Mouse (Mus musculus) midbrain, embryonic 14.5 days (tissue): ENCODE results near the gene M1ap. TPM values are rescaled to one million over a fixed set of nuclear protein-coding genes. Genes with fewer than 3 reads are reported as not detected.

Experiments
- ATAC-seq: fragments of 200-750 bp; cut with Nextera tagmentation; 2 replicates; pipeline ENCODE4 v1.8.0; 2017; ENCODE audit warnings: moderate number of reproducible peaks, moderate library complexity; ENCODE audit not compliant: low FRiP score, low TSS enrichment
- DNase-seq: peaks from one replicate; pipeline ENCODE4 v3.0.0-alpha.2; 2015
- H3K27ac ChIP-seq: fragments of 300-500 bp; sonication (generic); replicated peaks from 2 replicates; pipeline ENCODE4 v1.5.1; 2014; ENCODE audit warnings: mild to moderate bottlenecking, low read depth, low read length, moderate library complexity
- H3K27me3 ChIP-seq: fragments of 300-500 bp; sonication (generic); 2 replicates; pipeline ENCODE4 v1.6.1; 2014; ENCODE audit warnings: low read length, control low read depth, mixed read lengths; ENCODE audit not compliant: control insufficient read depth, insufficient read depth
- H3K36me3 ChIP-seq: fragments of 300-500 bp; sonication (generic); 2 replicates; pipeline ENCODE4 v1.6.1; 2014; ENCODE audit warnings: low read length, control low read depth; ENCODE audit not compliant: control insufficient read depth, insufficient read depth
- H3K4me1 ChIP-seq: fragments of 300-500 bp; sonication (generic); 2 replicates; pipeline ENCODE4 v1.6.1; 2014; ENCODE audit warnings: mild to moderate bottlenecking, antibody characterized with exemption, low read length, control low read depth; ENCODE audit not compliant: control insufficient read depth, insufficient read depth
- H3K4me2 ChIP-seq: fragments of 300-500 bp; sonication (generic); 2 replicates; pipeline ENCODE4 v1.6.1; 2014; ENCODE audit warnings: mild to moderate bottlenecking, low read length, moderate library complexity
- H3K4me3 ChIP-seq: fragments of 300-500 bp; sonication (generic); replicated peaks from 2 replicates; pipeline ENCODE4 v1.5.1; 2014; ENCODE audit warnings: low read depth, low read length
- H3K9ac ChIP-seq: fragments of 300-500 bp; sonication (generic); replicated peaks from 2 replicates; pipeline ENCODE4 v1.6.1; 2014; ENCODE audit warnings: mild to moderate bottlenecking, low read length, moderate library complexity
- H3K9me3 ChIP-seq: fragments of 300-500 bp; sonication (generic); 2 replicates; pipeline ENCODE4 v1.6.1; 2016; ENCODE audit warnings: low read length, control low read depth, mixed read lengths; ENCODE audit not compliant: control insufficient read depth
- WGBS: fragments of 180-500 bp; shearing (Covaris S2); extraction: QIAGEN DNeasy Blood & Tissue Kit; methylation state at CpG from one replicate; pipeline ENCODE4 v1.1.7; 2014; 5-methylcytosine and 5-hydroxymethylcytosine counted together
- polyA plus RNA-seq: library from polyadenylated mRNA; unstranded; fragments of >200 nt; fragmentation: Nextera tagmentation; extraction: Ambion mirVana; gene quantifications from 2 replicates; pipeline ENCODE4 v1.2.1, GENCODE M21; 2014

The M1ap gene
- polyA plus RNA-seq, 1 experiment from 2014 or later: 0.28 TPM

- H3K36me3 ChIP-seq: no peaks in the 10 kb centered on the region
- no peak overlapping the region for H3K27ac ChIP-seq
- DNase-seq (no peak), ATAC-seq (no peak)
- H3K4me2 ChIP-seq: no peak overlapping the region
- 67% methylated on average over 3 of the region's 3 CpGs for WGBS
- no peaks in the 10 kb centered on the region for H3K27me3 ChIP-seq
- no peaks in the 10 kb centered on the region for H3K4me1 ChIP-seq
- H3K9ac ChIP-seq: no peak overlapping the region
- no peaks in the 10 kb centered on the region for H3K9me3 ChIP-seq
- no peak overlapping the region for H3K4me3 ChIP-seq
Measured at GRCm38 (mm10) chr6:83008659-83009058, 62.0 kb downstream of the M1ap start.

DNA sequence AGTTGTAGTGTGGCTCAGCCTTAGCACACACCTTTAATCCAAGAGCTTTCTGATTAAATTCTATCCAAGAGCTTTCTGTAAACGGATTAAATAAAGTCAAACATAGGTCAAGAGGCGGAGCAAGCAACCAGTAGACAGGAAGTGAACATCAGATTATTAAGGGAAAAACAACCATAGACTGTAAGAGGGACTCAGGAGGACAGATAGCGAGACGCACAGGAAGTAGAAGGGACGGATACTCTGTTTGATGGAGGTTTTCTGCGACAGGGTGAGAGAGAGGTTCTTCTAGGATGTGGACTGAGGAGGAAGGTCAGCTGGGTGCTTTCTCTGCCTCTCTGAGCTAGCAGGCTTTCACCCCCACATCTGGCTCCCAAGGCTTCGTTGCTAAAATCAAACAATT lies 63.3 kb downstream of the M1ap start:
- Histone ChIP-seq H3K27ac (no peak overlapping the region), H3K9ac (no peak overlapping the region), H3K4me3 (no peak overlapping the region), H3K27me3 (no peaks in the 10 kb centered on the region), H3K4me2 (no peak overlapping the region), H3K4me1 (no peaks in the 10 kb centered on the region), H3K9me3 (no peaks in the 10 kb centered on the region), H3K36me3 (no peaks in the 10 kb centered on the region)
- no peak for ATAC-seq
- DNase-seq: no peak
- WGBS: 78% methylated on average over 7 of the region's 7 CpGs

DNA sequence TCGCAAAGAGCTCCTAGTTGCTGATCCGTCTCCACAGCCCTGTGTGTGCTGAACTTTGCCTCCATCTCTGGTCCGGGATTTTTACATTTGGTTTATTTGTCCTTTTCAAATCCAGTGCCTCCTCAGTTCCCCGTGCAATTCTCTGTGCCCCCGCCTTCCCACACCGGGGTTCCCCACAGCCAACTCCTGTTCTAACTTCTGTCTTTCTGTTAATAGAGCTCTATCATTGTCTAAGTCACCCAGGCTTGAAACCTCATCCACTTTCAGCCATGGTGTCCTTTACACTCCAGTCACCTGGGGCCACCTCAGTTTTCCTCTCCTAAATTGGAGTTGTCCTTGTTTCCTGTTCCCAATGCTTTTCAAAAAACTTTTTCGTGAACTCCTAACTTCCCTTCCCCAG lies 64.6 kb downstream of the M1ap start:
- WGBS: 89% methylated on average over 7 of the region's 7 CpGs
- Histone ChIP-seq H3K4me3 (no peak overlapping the region), H3K27me3 (no peaks in the 10 kb centered on the region), H3K4me1 (no peaks in the 10 kb centered on the region), H3K9me3 (no peaks in the 10 kb centered on the region), H3K9ac (no peak overlapping the region), H3K27ac (no peak overlapping the region), H3K4me2 (no peak overlapping the region), H3K36me3 (no peaks in the 10 kb centered on the region)
- ATAC-seq: no peak
- no peak for DNase-seq

GRCm38 (mm10) chr6:83011756-83012155 lies 65.1 kb downstream of the M1ap start:
- ATAC-seq: no peak
- WGBS: 76% methylated on average over 6 of the region's 6 CpGs

DNA sequence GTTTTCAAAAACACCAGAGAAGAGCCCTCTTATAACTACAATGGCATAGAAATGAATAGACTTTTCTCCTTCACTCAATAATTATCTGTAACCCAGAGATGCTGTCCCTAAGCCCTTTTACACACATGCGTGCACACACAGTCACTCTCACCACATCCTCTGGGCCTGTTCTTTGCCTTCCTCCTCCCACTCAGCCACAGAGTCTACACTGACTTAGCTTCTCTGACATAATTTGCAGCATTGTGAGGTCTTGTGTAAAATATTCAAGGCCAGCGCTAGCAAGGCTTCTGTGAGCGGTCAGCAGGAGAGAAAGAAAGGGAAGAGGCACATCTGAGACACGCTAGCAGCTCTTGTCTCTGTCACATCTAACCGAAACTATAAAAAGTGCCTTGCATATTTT lies 66.7 kb downstream of the M1ap start:
- WGBS: 77% methylated on average over 5 of the region's 5 CpGs
- ATAC-seq: no peak

More at GRCm38 (mm10) chr6:83011756-83012155, 65.1 kb downstream of the M1ap start:
- Histone ChIP-seq H3K9ac (no peak overlapping the region), H3K4me2 (no peak overlapping the region), H3K27ac (no peak overlapping the region), H3K27me3 (no peaks in the 10 kb centered on the region), H3K36me3 (no peaks in the 10 kb centered on the region), H3K4me3 (no peak overlapping the region), H3K9me3 (no peaks in the 10 kb centered on the region), H3K4me1 (no peaks in the 10 kb centered on the region)
- DNase-seq: no peak

GRCm38 (mm10) chr6:83014482-83015466 lies 68.1 kb downstream of the M1ap start:
- Histone ChIP-seq H3K4me2 (no peak overlapping the region), H3K4me3 (no peak overlapping the region), H3K4me1 (no peaks in the 10 kb centered on the region), H3K36me3 (no peaks in the 10 kb centered on the region), H3K27ac (no peak overlapping the region), H3K9me3 (no peaks in the 10 kb centered on the region), H3K27me3 (no peaks in the 10 kb centered on the region), H3K9ac (no peak overlapping the region)
- no peak for DNase-seq
- ATAC-seq: no peak
- 76% methylated on average over 12 of the region's 12 CpGs for WGBS

More for the DNA sequence above, 66.7 kb downstream of the M1ap start:
- Histone ChIP-seq H3K27ac (no peak overlapping the region), H3K9ac (no peak overlapping the region), H3K36me3 (no peaks in the 10 kb centered on the region), H3K9me3 (no peaks in the 10 kb centered on the region), H3K27me3 (no peaks in the 10 kb centered on the region), H3K4me3 (no peak overlapping the region), H3K4me1 (no peaks in the 10 kb centered on the region), H3K4me2 (no peak overlapping the region)
- DNase-seq: no peak

- Histone ChIP-seq H3K36me3 (no peaks in the 10 kb centered on the region), H3K4me2 (no peak overlapping the region), H3K9ac (no peak overlapping the region), H3K27me3 (no peaks in the 10 kb centered on the region), H3K4me3 (no peak overlapping the region), H3K4me1 (no peaks in the 10 kb centered on the region), H3K27ac (no peak overlapping the region), H3K9me3 (no peaks in the 10 kb centered on the region)
- WGBS: 83% methylated on average over 2 of the region's 2 CpGs
- DNase-seq (no peak), ATAC-seq (no peak)
Measured at GRCm38 (mm10) chr6:83015749-83016148, 69.0 kb downstream of the M1ap start.

DNA sequence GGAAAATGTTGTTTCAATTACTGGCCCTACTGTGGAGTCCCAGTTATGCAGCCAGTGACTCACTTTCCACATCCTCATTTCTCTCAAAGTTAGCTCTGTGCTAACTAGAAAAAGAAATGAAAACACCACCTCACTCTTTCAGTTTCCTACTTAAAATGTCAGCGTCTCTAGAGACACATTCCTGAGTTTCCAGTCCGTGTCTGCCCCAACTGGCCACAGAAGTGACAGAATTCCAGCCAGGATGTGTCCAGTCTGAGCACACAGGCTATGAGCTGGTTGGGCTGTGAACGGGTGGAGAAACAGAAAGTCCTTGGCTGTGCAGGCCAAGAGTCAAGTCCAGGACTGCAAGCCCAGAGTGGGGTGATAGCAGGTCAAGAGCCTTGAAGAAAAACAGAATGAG lies 70.5 kb downstream of the M1ap start:
- Histone ChIP-seq H3K27ac (no peak overlapping the region), H3K4me1 (no peaks in the 10 kb centered on the region), H3K4me2 (no peak overlapping the region), H3K36me3 (no peaks in the 10 kb centered on the region), H3K9ac (no peak overlapping the region), H3K9me3 (no peaks in the 10 kb centered on the region), H3K4me3 (no peak overlapping the region), H3K27me3 (no peaks in the 10 kb centered on the region)
- DNase-seq (no peak), ATAC-seq (no peak)
- WGBS: 70% methylated on average over 3 of the region's 3 CpGs

DNA sequence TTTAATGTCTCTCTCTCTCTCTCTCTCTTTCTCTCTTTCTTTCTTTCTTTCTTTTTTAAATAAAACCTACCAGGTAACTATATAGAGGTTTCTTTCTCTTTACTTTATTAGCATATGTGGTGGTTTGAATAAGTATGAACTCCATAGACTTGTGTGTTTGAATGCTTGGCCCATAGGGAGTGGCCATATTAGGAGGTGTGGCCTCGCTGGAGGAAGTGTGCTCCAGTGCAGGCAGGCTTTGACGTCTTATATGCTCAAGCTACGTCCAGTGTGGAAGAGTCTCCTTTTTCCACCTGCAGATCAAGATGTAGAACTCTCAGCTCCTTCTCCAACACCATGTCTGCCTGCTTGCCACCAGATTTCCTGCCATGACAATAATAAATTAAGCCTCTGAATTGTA lies 72.3 kb downstream of the M1ap start:
- H3K27me3 ChIP-seq: no peaks in the 10 kb centered on the region
- DNase-seq (no peak), ATAC-seq (no peak)
- no peaks in the 10 kb centered on the region for H3K9me3 ChIP-seq
- H3K36me3 ChIP-seq: no peaks in the 10 kb centered on the region
- H3K4me3 ChIP-seq: no peak overlapping the region
- no peaks in the 10 kb centered on the region for H3K4me1 ChIP-seq
- no peak overlapping the region for H3K27ac ChIP-seq
- H3K4me2 ChIP-seq: no peak overlapping the region
- no peak overlapping the region for H3K9ac ChIP-seq
- 75% methylated on average over 3 of the region's 3 CpGs for WGBS
